Mouse (Mus musculus) frontal cortex, postnatal 10 days (tissue): Measurements from ENCODE around the gene Zfyve27.
A peak's percentile ranks its signal among the peaks of the same experiment; 100 is the strongest.

Source experiments
- DNase-seq, 2 experiments: peaks; one replicate each; pipeline ENCODE4 v3.0.0; 2022; ENCODE audit warnings: low spot score in 2 of 2, mixed read lengths in 1 of 2

The Zfyve27 gene

GRCm38 (mm10) chr19:42177461-42177860 lies 13.7 kb downstream of the Zfyve27 start:
- DNase-seq = no peak

GRCm38 (mm10) chr19:42179356-42179755 lies 15.6 kb downstream of the Zfyve27 start:
- DNase-seq = no peak

GRCm38 (mm10) chr19:42182673-42183072 lies 18.9 kb downstream of the Zfyve27 start:
- DNase-seq = no peak

GRCm38 (mm10) chr19:42189735-42190134 lies 26.0 kb downstream of the Zfyve27 start:
- no peak for DNase-seq

- DNase-seq = peak in 1 of 2 experiments; percentile 49
Observed at GRCm38 (mm10) chr19:42190494-42190893, 26.7 kb downstream of the Zfyve27 start.

GRCm38 (mm10) chr19:42193311-42193710 lies 29.6 kb downstream of the Zfyve27 start:
- peak in 1 of 2 experiments; percentile 53 for DNase-seq

GRCm38 (mm10) chr19:42196378-42196777 lies 32.6 kb downstream of the Zfyve27 start:
- no peak for DNase-seq

GRCm38 (mm10) chr19:42197066-42197465 lies 33.3 kb downstream of the Zfyve27 start:
- no peak for DNase-seq

GRCm38 (mm10) chr19:42198026-42198425 lies 34.3 kb downstream of the Zfyve27 start:
- no peak for DNase-seq

GRCm38 (mm10) chr19:42201696-42202381 lies 38.1 kb downstream of the Zfyve27 start, which contains the start of gene Sfrp5:
Gene Sfrp5, minus strand, starts transcription at chr19:42202252.
- DNase-seq = no peak

- no peak for DNase-seq
Observed at GRCm38 (mm10) chr19:42202467-42202866, 38.7 kb downstream of the Zfyve27 start.

GRCm38 (mm10) chr19:42204306-42204705 lies 40.6 kb downstream of the Zfyve27 start:
- DNase-seq = no peak

- no peak for DNase-seq
Observed at GRCm38 (mm10) chr19:42205201-42205600, 41.5 kb downstream of the Zfyve27 start.

GRCm38 (mm10) chr19:42209485-42209884 lies 45.7 kb downstream of the Zfyve27 start:
- no peak for DNase-seq

- no peak for DNase-seq
Observed at GRCm38 (mm10) chr19:42209976-42210375, 46.2 kb downstream of the Zfyve27 start.

- DNase-seq = no peak
Observed at GRCm38 (mm10) chr19:42211936-42212335, 48.2 kb downstream of the Zfyve27 start.

GRCm38 (mm10) chr19:42214601-42215000 lies 50.9 kb downstream of the Zfyve27 start:
- DNase-seq = no peak

- DNase-seq = no peak
Observed at GRCm38 (mm10) chr19:42216699-42217373, 53.1 kb downstream of the Zfyve27 start.

GRCm38 (mm10) chr19:42217374-42217763 lies 53.6 kb downstream of the Zfyve27 start:
- DNase-seq = peak in 1 of 2 experiments; percentile 39

GRCm38 (mm10) chr19:42226451-42226850 lies 62.7 kb downstream of the Zfyve27 start:
- no peak for DNase-seq

GRCm38 (mm10) chr19:42229499-42230287 lies 65.9 kb downstream of the Zfyve27 start:
- DNase-seq = no peak

- no peak for DNase-seq
Observed at GRCm38 (mm10) chr19:42230288-42230568, 66.5 kb downstream of the Zfyve27 start.

- no peak for DNase-seq
Observed at GRCm38 (mm10) chr19:42230986-42231385, 67.2 kb downstream of the Zfyve27 start.
